Mouse (Mus musculus): ENCODE data around the gene Sept14. TPM values are rescaled to one million over a fixed set of nuclear protein-coding genes. Genes with fewer than 3 reads are reported as not detected.
"Not testable (repeated sequence)": the region's sequence is repeated elsewhere in the genome, so short reads cannot be mapped to it uniquely, and the experiment has no call there.

The Sept14 gene
- not detected for total RNA-seq (2021)
- long read RNA-seq, experiment 1 = 0 reads
- long read RNA-seq, experiment 2 = 0 reads

GRCm38 (mm10) chr5:129708412-129708811 is at the start of gene Sept14:
TSS of gene Sept14 (minus strand) at chr5:129708512.
- no peak for DNase-seq

- DNase-seq = no peak
Observed at GRCm38 (mm10) chr5:129756886-129757285, 48.6 kb upstream of the Sept14 start.

DNA sequence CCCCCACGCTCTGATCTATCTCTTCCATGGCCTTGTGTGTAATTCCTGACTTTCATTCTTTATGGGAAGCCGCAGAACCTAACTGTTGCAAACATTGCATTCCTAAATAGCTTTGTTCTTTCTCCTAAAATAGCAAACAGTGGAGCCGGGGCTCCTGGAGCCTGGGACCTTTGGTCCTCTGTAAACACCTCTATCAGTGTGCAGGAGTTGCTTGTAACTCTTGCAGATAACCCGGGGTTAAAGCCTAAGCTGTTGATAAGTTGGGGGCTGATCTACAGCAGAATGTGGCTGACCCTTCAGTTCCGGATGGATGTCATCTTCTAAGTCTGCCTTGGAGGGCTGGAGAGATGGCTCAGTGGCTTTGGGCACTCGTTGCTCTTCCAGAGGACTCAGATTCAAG is 35.7 kb upstream of the Sept14 start:
- DNase-seq = no peak

- no peak for DNase-seq
Observed at GRCm38 (mm10) chr5:129742903-129743488, 34.7 kb upstream of the Sept14 start.

DNA sequence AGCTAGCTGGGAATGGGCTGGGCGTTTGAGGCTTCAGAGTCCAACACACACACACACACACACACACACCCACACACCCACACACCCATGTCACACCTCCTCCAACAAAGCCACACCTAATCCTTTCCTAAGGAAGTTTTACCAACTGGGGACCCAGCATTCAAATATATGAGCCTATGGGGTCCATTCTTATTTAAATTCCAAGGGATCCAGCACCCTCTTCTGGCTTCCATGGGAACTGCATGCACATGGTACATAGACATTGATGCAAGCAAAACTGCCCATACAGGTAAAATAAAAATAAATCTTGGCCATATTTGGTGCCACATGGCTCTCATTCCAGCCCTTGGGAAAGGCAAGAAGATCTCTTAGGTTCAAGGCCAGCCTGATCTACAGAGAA is 32.7 kb upstream of the Sept14 start:
- peak; percentile 18 to 55 for DNase-seq

DNA sequence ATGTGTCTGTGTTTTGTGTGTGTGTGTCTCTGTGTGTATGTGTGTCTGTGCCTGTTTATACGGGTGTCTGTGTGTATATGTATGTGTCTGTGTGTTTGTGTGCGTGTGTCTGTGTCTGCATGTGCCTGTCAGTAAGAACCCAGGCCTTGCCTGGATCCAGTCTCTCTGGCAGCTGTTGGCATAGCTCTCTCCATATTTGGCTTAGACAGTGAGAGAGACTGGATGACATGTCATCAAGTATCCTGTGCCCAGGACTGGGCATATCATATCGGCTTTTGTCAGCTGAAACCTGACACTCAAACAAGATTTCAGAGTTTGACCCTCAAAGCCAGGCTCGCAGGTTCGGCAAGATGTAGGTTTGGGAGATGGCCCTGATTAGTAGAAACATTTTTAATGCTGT is 22.7 kb upstream of the Sept14 start:
- peak; percentile 62 to 76 for DNase-seq

- DNase-seq = peak; percentile 76 to 88
Observed at GRCm38 (mm10) chr5:129730344-129730743, 22.0 kb upstream of the Sept14 start.

GRCm38 (mm10) chr5:129729286-129729685 is 21.0 kb upstream of the Sept14 start:
- DNase-seq = peak; percentile 52 to 72

GRCm38 (mm10) chr5:129726784-129727183 is 18.5 kb upstream of the Sept14 start:
- peak in 1 of 2 experiments; percentile 38 for DNase-seq

GRCm38 (mm10) chr5:129725774-129726392 is 17.6 kb upstream of the Sept14 start:
- peak; percentile 19 to 57 for DNase-seq

DNA sequence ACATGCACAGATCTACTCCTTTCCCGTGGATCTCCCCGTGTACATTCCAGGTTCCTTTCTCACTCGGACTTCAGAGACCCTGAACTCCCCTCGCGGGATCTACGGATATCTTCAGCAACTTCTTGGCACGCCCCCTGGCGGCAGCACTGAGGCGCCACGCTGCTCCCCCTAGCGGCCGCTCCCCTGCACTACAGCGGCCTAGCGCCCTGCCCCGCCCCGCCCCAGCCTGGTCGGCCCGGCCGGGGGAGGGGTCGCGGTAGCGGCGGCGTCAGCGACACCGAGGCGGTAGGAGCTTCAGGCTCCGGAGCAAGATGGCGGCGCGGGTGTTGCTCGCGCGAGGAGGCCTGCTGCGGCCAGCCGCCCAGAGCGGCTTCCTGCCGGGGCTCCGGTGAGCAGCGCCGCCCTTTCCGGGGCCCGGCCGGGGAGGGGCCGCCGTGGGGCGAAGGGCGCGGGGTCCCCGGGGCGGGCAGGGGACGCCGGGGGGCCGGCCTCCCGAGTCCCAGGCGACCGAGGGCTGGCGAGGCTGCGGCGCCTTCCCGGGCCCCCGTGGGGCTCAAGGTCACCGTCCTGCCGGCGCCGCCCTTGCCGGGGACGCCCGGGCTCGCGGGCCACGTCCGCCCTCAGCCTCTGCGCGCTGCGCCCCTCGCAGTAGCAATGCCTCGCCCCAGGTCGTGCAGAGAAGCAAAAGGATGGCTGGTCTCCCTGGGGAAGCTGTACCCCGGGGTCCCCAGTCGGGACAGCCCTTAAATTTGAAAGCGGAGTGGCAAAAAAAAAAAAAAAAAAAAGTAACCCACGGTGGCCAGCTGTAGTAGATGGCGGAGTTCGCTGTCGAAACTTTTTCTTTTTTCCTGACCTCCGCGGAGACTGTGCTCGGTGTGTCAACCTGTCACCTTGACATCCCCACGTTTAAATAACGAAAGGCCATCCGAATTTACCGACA is 16.8 kb upstream of the Sept14 start, which contains the start of gene Nipsnap2:
TSS of gene Nipsnap2 (plus strand) at position 230 of the 940 bp plus-strand sequence.
- peak; percentile 94 to 96 for DNase-seq

DNA sequence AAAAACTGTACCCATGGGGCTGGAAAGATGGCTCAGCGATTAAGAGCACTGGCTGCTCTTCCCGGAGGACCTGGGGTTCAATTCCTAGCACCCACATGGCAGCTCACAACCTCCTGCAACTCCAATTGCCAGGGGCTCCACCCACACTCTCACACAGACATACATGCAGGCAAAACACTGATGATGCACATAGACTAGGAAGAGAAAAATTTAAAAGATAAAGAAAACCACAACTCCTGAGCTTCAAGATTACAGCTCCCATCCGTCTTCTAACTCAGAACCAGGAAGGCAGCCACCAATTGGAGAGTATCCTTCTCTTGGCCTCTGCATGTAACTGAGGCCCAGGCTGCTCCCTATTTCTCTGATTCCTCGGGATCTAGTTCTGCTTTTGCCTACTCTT is 16.0 kb upstream of the Sept14 start:
- DNase-seq = no peak

GRCm38 (mm10) chr5:129720176-129720575 is 11.9 kb upstream of the Sept14 start:
- DNase-seq = no peak

DNA sequence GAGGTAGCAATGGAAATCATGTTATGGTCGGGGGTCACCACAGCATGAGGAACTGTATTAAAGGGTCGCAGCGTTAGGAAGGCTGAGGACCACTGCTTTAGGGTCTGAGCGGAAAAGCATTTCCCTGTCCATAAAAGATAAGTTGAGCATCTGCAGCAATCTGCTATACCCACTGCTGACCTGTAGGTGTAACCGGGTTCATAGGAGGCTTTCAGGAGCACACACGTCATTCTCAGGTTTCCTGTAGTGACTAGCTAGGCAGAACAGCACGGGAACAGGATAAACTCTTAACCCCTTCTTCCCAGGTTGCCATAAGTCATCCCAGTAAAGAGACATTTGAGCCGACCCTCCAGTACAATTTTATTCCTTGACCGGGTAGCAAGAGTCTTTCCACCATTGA is 8.7 kb upstream of the Sept14 start:
- DNase-seq = no peak

DNA sequence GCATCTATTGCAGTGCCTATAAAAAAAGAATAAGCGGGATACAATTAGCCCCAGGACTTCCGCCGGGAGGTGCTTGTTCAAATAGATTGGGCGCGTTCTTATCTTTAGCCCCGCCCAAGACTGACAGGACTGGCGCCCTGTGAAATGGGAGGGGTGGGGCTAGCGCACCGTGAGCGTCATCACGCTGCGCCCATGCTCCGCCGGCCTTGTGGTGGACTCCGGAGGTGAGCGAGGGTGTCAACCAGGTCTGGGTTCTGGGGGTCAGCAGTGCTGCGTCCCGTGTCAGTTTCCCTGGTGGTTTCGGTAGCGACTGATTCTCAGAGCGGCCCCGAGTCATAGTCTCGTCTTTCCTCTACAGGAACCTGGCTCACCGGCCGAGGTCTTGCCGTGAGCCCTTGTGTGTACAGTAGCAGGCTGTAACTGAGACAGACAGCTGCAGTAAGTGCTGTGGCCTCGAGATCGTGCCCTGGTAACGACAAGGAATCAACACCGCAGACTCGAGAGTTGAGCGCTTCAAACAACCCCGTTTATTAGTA is 7.1 kb upstream of the Sept14 start, which contains the start of gene Mrps17:
TSS of gene Mrps17 (plus strand) at position 172 of the 536 bp plus-strand sequence.
- peak; percentile 96 for DNase-seq

DNA sequence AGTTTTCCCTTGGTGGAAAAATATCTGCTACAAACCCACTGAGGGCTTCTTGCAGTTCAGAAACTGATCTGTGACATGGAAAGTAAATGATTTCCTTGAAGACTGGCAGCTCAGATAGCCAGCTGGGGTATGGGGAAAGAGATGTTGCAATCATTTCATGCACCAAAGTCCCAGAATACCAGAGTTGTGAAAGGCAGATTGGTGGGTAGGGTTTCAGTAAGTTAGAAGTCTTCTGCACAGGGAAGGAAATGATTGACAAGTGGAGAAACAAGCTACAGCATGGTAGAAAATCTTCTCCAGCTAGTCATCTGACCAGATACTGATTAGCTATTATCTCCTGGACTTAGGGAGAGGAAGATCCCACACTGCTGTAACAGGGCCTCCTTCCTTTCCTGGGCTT is 4.9 kb downstream of the Sept14 start:
- no peak for DNase-seq

DNA sequence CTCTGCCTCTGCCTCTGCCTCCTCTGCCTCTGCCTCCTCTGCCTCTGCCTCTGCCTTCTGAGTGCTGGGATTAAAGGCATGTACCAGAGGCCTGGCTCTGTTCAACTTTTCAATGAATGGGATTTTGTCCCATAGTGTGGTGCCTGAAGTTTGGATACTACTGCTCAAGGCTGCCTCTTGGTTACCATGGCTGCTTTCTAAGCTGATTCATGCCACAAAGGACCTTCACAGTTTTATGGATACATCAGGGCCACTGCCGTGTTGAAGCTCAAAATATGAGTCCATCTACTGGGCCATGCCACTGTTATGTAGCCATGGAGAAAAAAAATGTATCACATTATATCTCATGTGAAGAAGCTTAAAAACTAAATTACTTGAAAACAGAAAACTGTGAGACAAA is 6.6 kb downstream of the Sept14 start:
- DNase-seq = no peak

DNA sequence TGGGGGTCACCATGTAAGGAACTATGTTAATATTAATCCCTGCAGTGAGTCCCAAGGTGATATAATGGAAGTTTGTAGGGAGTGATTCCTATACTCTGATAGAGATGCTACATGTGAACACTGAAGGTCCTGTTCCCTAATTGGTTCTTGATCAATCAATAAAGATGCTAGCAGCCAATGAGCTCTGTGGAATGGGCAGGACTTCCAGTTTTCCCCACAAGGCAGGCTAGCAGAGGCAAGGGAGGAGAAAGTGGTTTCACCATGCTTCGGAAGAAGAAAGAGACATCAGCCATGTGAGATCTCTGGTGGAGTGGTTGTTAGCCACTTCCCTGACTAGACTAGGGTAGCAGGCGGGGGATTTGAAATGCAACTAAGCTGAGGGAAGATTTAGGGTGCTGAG is 7.8 kb downstream of the Sept14 start:
- DNase-seq = no peak

GRCm38 (mm10) chr5:129690528-129690927 is 17.8 kb downstream of the Sept14 start:
- no peak for DNase-seq

DNA sequence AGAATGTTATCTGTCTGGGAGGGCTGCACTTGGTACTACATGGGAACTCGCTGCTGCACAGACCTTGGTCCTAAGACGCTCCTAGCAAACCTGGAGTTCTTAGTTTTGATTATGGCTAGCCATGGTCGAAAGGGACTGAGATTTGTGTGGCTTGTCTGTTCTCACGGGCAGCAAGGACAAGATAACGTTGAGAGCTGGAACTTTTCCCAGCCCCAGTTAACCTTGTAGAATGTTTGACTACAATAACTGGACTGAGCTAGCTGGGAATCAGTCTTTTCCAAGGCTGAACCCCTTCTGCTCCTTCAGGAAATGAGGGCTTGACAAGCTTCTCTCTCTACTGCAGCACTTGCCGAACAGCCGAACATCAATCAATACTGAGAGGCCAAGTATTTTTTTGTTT is 20.7 kb downstream of the Sept14 start:
- peak; percentile 13 to 29 for DNase-seq

GRCm38 (mm10) chr5:129685141-129685540 is 23.2 kb downstream of the Sept14 start:
- DNase-seq = not testable (repeated sequence)

DNA sequence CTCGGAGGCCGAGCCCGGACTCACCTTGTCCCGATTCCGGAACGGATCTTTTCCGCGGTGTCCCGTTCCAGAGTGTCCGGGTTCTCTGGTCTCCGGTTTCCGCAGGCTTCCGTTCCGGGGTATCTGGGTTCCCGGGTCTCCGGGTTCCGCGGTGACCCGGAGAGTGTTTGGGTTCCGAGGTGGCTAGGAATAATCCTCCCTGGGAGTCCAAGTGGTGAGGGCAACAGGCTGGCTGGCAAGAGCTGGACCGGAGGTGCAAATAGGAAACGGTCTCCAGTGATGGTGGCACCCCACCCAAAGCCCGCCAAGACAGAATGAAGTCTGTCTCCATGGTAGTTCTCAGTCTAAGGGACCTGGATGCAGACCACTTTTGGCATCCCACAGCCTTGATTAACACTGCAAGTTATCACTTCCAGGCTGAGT is 38.3 kb downstream of the Sept14 start, which contains the start of gene Zfp11:
TSS of gene Zfp11 (minus strand) at position 64 of the 423 bp plus-strand sequence.
- peak; percentile 78 to 89 for DNase-seq
